Mouse (Mus musculus) cerebellum, adult 11-12 months (tissue): ENCODE results near the gene Baz2b.
A peak's percentile ranks its signal among the peaks of the same experiment; 100 is the strongest.

Source experiments
- DNase-seq: peaks from one replicate; pipeline ENCODE4 v3.0.0; 2022

The Baz2b gene

DNA sequence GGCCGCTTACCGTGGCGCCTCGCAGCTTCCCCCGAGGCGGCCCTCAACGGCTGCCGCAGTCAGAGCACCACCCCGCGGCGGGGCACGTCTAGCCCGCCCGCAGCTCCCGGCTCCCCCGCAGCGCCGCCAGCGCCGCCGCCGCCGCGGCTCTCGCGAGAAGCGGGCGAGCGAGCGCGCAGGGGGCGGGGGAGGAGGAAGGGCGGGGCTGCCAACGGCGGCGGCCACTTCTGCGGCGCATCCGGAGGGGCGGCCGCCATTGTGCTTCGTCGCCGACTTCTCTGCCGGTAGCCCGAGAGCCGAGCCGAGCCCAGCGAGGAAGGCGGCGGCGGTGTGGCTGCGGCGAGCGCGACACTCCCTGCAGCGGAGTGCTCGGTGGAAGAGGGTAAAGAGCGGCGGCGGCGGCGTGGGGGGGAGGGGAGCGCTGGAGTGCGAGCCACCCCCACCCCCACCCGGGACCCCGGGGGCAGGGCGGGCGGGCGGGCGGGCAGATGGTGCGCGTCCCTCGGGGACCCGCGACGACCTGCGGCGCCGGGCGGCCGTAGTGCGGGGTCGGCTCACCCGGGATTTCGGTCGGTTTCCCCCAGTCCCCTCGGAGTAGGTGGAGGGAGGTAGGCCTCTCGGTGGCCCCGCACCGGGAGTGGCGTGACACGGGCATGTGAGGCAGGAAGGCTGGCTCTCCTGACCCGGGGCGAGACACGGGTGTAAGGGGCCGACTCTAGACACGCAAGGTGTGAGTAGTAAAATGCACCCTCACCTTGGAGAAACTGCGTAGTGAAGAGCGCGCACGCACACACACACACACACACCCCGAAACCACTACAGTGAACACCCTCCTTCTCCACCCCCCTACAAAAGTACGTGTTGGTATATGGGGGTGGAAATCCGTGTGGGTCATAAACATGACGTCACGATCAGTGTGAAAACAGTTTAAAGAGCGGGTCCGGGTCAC, at the start of gene Baz2b, which contains the start of gene March7:
TSS of gene Baz2b (minus strand) at position 137 of the 949 bp plus-strand sequence.
TSS of gene March7 (plus strand) at position 185 of the 949 bp plus-strand sequence.
- DNase-seq: peak; percentile 84

DNA sequence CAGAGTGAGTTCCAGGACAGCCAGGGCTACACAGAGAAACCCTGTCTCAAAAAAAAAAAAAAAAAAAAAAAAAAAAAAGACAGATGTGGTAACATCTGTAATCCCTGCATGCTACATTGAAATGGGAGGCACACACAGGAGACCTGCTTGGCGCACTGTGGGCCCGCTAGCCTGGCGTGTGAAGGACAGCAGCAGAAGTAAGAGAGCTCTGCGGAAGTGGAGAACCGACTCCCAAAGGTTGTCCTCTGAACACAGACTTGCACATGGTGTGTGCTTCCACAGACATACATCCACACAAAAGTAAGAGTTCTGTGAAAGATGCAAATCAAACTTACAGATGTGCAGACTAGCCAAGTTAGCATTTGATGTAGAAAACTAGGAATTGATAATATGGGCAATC, 49.5 kb upstream of the Baz2b start:
- no peak for DNase-seq

DNA sequence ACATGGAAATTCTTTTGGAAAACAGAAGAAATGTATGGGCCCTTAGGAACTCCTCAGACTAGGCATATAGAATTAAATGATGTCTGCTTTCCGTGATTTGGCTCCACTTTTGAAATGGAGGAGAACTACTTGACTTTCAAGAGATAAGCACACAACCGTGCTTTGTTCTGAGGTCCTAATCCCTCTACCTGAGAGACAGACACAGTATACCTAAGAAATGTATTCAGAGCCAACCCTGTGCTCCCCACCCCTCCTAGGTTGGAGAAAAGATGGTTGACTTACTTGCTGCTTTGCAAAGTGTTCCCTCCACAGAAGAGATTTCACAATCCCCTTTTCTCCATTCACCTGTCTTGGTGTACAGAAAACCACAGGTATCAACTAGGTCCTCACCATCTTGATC, 47.1 kb upstream of the Baz2b start:
- DNase-seq: no peak

DNA sequence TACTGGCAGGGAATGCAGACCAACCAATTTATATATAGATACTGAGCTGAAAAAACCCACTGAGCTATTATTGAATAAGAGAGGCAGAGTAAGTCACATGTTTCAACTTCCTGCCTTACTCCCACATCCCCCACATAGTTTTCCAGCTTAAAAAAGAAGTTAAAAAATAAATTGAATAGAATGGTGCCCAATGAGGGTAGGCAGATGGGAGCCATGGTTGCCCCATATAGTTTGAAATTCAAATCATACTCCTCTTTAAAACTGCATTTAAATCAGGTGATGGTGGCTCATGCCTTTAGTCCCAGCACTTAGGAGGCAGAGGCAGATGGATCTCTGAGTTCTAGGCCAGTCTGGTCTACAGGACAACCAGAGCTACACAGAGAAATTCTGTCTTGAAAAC, 43.9 kb upstream of the Baz2b start:
- no peak for DNase-seq

DNA sequence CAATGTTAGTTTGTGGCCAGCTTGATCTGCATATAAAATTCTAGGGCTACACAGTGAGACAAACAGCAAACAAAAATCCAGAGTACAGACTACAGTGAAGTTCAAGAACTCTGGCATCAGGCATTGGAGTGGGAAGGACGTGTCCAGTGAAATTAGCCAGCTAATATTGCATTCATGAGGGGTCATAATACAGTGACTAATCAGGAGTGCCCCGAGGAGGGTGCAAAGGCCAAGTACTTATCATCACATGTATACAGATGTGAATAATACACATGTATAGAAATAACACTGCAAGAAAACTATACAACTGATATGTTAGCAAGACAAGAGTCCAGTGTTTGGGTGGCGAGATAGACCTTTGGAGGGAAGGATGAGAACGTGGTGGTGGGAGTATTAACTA, 43.1 kb upstream of the Baz2b start:
- DNase-seq: no peak

DNA sequence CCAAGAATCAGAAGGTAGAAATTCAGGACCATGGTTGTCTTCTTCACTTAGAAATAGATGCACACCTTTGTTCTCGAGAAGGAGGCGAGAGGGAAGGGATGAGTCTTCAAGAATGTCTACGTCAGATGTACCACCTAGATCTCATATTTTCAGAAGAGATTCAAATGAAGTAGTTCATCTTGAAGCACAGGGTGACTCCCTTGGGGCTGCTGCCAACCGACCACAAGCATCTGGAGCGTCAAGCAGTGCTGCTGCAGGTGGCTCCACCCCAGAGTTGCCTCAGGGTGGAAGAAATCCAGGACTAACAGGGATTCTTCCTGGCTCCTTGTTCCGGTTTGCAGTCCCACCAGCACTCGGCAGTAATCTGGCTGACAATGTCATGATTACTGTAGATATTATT, 24.9 kb upstream of the Baz2b start:
- DNase-seq: no peak

DNA sequence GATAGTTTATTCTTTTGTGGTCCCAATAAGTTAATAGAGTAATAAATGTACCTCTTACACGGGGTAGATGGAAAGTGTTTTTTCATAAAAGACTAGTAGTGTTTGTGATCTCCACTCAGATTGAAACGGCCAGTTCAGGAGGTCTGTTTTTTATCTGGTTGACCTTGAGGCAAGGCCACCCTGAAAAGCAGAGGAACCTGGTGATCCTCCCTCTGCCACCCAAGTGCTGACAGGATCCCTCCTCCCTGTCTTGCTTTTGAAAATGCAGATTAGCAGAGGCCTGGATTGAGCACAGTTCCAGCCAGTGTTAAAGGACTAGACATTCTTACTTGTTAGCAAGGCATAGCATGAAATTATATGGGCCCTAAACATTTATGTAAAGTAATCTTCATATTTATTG, 23.5 kb upstream of the Baz2b start:
- DNase-seq: no peak

DNA sequence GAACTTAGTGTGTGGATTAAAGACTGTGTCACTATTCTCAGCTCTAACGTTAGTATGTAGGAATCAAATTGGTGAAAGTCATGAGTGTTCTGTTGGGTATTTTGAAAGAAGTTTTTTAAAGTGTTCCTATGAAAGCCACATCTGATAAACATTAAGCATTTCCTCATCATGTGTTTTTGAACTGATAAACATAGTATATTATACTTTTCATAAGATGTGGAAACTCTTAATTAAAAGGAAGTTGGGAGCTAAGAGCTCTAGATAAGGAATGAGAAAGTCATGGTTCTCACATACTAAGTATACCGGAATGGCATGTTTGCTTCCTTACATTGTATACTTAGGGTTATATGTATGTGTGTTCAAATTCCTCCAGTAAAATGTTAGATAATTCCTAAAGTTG, 20.7 kb upstream of the Baz2b start:
- no peak for DNase-seq

DNA sequence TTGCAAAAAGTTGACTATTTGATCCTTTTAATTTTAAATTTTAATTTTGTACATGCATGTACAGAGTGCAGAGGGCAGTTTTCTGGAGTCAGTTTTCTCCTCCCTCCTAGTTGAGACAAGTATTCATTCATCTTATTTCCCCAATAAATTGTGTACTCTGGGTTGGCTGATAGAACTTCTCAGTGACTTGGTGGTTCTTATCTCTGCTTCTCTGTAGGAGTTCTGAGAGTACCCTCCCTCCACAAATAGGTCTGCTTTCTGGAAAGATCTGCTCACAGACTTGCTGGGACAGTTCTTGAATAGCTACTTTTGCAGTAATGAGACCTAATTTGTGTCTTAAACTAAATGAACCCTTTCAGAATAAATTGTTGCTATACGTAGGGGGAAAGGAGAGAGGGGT, 18.8 kb upstream of the Baz2b start:
- no peak for DNase-seq

DNA sequence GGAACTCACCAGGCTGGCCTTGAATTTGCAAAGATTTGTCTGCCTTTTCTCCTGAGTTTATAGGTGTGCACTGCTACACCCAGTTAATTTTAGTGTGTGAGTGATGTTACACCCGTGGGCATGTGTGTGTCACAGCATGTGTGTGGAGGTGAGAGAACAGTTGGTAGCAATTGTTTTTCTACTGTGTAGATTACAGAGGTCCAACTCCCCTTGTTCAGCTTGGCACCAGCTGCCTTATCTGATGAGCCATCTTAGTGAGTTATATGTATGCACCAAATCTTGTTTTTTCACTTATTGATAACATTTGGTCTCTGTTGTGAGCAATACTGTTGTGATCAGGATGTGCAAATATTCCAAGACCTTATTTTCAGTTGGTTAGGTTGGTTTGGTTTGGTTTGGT, 13.8 kb upstream of the Baz2b start:
- no peak for DNase-seq

DNA sequence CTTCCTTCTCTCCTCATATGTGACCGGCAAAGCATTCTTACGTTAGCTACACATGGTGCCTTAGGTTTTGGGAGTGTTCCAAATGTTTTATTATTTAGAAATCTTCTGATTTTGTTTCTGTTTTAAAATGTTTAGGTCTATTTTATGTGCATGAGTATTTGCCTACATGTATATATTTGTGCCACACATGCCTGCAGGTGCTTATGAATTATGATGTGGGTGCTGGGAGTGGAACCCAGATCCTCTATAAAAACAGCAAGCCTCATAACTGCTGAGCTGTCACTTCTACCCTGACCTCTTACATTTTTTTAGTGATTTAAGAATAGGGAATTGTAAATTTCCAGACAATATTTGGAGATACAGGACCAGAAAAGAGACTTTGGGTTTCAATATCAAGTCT, 12.3 kb upstream of the Baz2b start:
- no peak for DNase-seq

DNA sequence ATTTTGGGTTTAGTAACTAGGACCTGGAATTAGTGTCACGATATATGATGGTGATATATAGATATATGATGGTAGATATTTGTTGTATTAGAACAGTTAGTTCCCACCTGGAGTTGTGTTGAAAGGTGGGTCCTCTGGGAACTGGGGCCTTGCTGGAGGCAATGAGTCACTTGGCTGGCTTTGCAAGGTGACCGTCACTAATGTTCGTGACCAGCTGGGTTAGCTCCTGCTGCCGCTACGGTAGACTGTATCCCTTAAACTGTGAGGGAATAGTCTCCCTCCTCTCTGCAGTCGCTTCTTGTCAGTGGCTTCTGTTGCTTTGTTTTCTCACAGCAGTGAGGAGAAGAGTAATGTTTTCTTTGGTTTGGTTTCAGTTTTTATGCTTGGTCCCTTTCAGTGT, 11.6 kb upstream of the Baz2b start:
- no peak for DNase-seq

DNA sequence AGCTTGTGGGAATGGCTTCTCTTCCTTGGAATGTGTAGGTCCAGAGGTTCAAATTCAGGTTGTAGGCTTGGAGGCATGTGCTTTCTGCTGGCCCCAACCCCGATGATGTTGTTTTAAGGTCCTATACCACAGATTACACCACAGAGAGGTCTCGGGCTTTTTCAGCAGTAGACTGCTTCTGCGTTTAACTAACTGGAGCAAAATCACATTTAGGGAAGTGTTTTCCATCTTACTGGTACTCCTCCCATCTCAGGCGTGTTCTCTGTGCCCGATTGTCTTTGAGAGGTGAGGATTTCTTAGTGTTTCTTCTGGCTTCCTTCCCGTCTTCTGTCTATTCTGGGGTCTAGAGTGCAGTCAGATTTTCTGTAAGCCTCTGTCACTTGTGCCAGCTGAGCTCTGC, 8.0 kb upstream of the Baz2b start:
- DNase-seq: no peak

DNA sequence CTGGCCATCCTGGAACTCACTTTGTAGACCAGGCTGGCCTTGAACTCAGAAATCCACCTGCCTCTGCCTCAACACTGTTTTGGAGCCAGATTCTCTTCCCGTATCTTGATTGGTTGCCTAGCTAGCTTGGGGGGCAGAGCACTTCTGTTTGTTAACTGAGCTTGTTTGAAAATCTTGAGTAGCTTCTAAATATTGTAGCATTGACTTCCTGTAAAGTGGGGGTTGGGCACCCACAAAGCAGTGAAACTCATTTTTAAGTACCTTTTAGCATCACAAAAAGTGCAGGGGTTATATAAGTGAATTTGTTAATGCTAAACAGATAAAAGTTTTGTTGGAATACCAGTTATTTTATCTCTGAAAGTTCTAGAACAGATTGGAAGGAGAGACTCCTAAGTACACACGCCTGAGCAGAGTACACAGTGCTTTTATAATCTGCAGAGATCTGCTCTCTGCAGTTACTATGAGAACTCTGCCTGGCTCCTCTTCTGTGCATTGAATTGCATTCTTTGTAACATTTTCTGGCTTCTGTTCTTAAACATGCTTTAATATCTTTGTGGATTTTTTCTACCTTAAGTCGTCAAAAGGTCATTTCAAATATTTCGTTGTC, 7.0 kb upstream of the Baz2b start:
- DNase-seq: no peak

DNA sequence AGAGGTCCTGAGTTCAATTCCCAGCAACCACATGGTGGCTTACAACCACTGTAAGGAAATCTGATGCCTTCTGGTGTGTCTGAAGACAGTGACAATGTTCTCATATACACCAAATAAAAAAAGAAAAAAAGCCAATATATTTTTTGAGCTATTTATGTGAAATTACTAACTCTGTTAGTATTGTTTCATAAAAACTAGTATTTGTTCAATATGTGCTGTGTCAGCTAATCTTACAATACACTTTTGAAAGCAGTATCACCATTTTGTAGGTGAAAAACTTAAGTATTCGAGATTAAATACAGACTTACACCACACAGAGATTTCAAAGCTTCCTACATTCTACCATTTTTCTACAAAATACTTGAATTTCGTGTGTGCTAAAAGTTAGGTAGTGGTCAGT, 5.0 kb upstream of the Baz2b start:
- DNase-seq: no peak

DNA sequence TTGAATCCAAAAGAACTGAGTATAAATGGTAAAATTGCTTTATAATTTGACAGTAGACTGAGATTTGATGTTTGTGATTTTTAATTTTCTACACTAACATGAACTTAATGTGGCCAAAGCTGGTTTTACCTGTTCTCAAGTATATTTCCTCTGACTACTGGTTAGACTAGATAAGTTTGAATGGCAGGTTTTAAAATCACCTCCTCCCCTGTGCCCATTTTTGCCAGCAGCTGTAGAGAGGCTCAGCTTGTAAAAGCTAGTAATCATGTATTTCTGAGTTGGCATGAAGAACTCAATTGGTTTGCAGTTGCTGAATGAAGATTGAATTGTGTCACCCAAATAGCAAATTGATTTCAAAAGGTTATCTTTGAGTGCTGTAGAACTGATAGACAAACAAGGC, 2.8 kb upstream of the Baz2b start:
- no peak for DNase-seq

DNA sequence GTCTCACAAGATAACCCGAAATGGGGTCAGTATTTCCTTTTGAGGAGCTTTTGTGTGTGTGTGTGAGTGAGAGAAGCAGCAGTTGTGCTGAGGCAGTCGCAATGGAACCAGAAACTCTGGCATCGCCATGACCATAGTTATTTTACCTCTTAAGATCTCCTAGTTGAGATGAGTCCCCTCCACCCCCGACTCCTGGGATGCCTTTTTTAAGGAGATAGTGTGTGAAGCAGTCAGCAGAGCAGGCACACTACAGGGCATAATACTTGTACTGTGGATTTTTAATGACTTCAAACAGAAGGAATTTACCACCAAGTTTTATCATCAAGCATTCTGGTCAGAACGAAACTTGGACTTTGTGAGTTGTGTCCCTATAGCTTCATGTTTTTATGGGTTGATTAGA, 1.2 kb upstream of the Baz2b start:
- no peak for DNase-seq

DNA sequence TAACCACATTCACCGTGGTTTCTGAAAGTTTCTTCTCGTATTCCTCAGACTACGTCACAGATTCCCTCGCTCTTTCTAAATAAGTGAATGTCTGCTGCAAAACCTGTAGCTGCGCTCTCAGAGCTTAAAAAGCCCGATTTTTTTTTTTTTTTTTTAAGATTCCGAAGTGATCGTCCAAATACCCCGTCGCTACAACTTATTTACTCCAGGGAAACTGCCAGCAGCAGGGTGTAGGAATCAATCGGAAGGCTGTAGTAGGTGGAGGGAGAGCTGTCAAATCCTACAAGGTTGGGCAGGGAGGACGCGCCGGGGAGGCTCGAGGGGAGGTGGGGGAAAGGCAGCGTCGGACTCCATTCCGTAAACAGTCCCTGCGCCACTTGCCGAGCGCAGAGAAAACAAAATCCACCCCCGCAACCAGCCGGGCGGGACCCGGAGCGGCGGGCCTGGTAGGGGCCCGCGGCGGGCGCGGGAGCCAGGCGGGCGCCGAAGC, 472 bp downstream of the Baz2b start:
- DNase-seq: peak; percentile 61

DNA sequence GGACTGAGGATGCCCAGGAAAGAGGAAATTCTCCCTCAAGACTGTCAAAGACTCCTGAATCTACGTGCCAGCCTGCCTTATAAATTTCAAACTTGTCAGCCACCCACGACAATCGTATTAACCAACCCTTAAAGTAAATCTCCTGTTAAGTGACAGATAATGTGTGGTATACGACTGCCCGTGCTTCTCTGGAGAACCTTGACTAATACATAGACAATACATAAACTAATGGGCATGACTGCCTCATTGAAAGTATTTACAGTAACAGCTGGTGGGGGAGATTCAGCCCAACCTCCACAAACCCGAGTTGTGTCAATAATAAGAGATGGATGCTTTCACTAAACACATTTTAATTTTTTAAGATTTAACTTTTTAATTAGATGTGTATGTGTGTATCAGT, 3.8 kb downstream of the Baz2b start:
- no peak for DNase-seq

DNA sequence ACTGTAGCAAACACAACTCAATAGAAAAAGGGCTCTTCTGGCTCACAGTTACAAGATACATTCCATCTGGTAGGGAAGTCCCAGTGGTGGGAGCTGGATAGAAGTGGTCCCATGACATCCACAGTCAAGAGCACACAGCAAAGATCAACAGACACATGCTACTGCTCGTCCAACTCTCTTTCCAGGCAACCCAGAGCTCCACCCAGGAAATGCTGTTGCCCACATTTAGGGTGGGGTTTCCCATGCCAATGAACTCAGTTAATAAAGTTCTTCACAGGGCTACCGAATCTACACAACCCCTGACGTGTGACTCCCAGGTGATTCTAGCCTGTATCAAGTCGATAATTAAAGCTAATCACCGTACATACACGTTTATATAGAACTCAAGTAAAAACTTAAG, 5.5 kb downstream of the Baz2b start:
- no peak for DNase-seq

DNA sequence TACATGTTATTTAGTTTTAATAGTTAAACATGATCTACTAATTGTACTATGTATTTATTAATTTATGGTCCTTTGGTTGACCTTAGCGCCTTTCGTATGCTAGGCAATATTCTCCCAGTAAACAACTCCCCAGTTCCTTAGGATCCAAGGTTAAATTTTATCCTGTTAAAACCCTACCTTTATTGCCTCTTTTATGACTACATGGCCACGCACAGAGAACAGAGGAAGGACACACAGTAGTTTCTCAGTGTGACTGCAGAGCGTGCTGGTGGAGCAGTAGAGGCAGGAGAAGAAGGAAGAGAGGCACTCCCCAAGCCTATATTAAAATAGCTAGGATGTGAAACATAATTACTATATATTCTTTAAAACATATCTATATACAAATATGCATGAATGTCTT, 5.9 kb downstream of the Baz2b start:
- DNase-seq: no peak

DNA sequence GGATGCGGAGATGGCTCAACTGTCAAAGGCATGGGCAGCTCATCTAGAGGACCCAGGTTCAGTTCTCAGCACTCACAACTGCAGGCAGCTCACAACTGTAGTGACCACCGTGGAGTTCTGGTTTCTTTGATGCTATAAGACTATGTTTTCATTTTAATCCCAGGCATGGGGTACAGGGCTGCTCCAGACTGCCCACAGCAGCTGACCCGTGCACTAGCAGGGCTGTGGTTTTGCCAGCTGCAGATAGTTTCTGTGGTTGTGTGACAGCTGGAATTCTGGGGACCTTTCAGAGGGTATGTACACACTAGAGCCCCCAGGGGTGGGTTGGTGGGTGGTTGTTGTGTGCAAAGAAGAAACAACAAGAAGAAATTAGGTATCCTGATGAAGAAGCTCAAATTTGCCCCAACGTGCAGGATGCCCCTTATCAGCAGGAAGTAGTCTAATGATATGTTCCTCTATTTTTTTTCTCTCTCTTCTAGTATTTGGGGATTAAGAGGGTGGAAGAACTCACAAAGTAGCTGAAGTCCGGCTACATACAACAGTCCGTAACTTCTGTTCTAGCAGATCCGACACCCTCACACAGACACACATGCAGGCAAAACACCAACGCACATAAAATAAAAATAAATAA, 6.6 kb downstream of the Baz2b start:
- no peak for DNase-seq

DNA sequence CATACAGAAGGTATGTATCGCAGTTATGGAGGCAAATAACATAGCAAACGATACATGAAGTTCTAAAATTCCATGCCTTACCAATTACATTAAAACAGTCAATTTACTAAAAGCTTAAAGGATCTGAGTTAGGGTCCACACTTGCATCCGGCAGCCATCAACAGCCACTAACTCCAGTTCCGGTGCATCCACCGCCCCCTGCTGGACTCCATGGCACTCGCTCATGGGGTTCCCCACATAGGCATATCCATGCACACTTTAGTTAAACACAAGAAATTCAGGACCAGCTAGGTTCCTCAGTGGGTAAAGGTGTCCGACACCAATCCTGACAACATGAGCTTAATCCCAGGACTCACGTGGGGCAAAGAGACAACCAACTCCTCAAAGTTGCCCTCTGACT, 9.0 kb downstream of the Baz2b start:
- DNase-seq: no peak

DNA sequence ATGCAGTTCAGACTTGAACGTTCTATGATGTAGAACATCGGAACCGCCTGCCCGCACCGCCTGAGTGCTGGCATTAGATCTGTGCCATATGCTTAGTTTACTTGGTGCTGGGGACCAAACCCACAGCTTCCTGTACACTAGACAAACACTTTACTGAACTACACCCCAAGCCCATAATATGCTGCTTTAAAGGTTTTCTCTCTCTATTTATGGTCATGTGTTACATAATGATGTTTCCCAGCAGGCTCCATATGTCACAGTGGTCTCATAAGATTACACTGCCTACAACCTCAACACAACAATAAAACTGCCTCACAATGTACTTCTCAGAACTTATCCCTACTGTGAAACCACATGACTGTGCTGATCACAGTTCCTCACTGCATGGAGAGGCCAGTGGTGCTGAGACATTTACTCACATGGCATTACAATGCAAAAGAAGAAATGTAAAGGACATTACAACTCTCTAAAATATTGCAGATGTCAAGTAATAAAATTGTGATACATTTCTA, 9.5 kb downstream of the Baz2b start:
- DNase-seq: no peak
